Mouse (Mus musculus) thymus, adult 2 months (tissue): ENCODE measurements around the gene Wfdc8. TPM values are rescaled to one million over a fixed set of nuclear protein-coding genes. Genes with fewer than 3 reads are reported as not detected.

Source experiments
- DNase-seq: peaks from one replicate; pipeline ENCODE4 v3.0.0; 2021
- H3K27ac ChIP-seq: fragments of 200-500 bp; 2 replicates; pipeline ENCODE4 v1.5.1; 2012; ENCODE audit warnings: low read length, control low read depth; ENCODE audit not compliant: control insufficient read depth, insufficient read depth
- H3K27me3 ChIP-seq: fragments of 200-500 bp; 2 replicates; pipeline ENCODE4 v1.6.1; 2012; ENCODE audit warnings: mild to moderate bottlenecking, low read length, moderate library complexity, mixed read lengths; ENCODE audit not compliant: control insufficient read depth, insufficient read depth
- H3K36me3 ChIP-seq: fragments of 200-500 bp; 2 replicates; pipeline ENCODE4 v1.6.1; 2012; ENCODE audit warnings: mild to moderate bottlenecking, low read length, moderate library complexity; ENCODE audit not compliant: control insufficient read depth, insufficient read depth
- H3K4me1 ChIP-seq: fragments of 200-500 bp; replicated peaks from 2 replicates; pipeline ENCODE4 v1.6.1; 2012; ENCODE audit warnings: low read length; ENCODE audit not compliant: control insufficient read depth, insufficient read depth
- H3K4me3 ChIP-seq: fragments of 200-500 bp; 2 replicates; pipeline ENCODE4 v1.5.1; 2012; ENCODE audit warnings: mild to moderate bottlenecking, low read length, control low read depth, moderate library complexity; ENCODE audit not compliant: control insufficient read depth, insufficient read depth
- CTCF ChIP-seq: fragments of 200-500 bp; IDR thresholded peaks from 2 replicates; pipeline ENCODE4 v1.5.1; 2012; ENCODE audit warnings: mild to moderate bottlenecking, control low read depth, low read length, moderate library complexity, borderline replicate concordance; ENCODE audit not compliant: control insufficient read depth, poor library complexity, insufficient read depth; ENCODE audit errors: extremely low read depth
- POLR2A ChIP-seq: fragments of 200-500 bp; IDR thresholded peaks from 2 replicates; pipeline ENCODE4 v1.6.1; 2012; ENCODE audit warnings: mild to moderate bottlenecking, low read length, control low read depth, moderate library complexity; ENCODE audit not compliant: control insufficient read depth, poor library complexity, insufficient read depth; ENCODE audit errors: extremely low read depth
- WGBS: fragments of 180-500 bp; shearing (Covaris S2); methylation state at CpG from one replicate; pipeline ENCODE4 v1.1.7; 2018; 5-methylcytosine and 5-hydroxymethylcytosine counted together
- polyA plus RNA-seq: library from polyadenylated mRNA; depleted of rRNA; stranded (reverse); fragments of >200 nt; gene quantifications from 2 replicates; pipeline ENCODE4 v1.2.3, GENCODE M21; 2012

Gene Wfdc8
- polyA plus RNA-seq, 1 experiment: not detected

- no peak for DNase-seq
- TF ChIP-seq CTCF: no peak
- no peak for TF ChIP-seq POLR2A
- WGBS: 74% methylated on average over 4 of the region's 4 CpGs
- Histone ChIP-seq H3K27me3 (no peaks in the 10 kb centered on the region), H3K4me3 (no peak overlapping the region), H3K4me1 (no peaks in the 10 kb centered on the region), H3K36me3 (no peaks in the 10 kb centered on the region), H3K27ac (no peak overlapping the region)
These were observed 8.3 kb upstream of the Wfdc8 start for GRCm38 (mm10) chr2:164621775-164622174.

DNA sequence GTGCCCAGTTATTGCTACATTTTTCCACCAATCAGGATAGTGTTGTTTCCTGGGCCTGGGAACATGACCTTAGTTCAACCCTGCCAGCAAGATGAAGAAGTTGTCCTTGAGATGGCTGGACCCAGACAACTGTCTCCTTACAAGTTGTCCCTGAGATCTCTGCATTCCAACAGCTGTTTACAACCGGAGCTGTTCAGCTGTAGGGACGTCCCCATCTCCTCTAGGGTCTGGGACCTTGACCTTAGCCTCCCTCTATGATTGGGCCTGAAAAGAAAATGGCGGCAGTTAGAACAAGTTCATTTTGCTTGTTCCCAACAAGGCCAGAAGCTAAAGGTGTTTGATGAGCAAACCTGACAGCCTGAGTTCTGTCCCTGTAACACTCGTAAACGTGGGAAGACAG is 5.6 kb upstream of the Wfdc8 start:
- no peak for DNase-seq
- 92% methylated on average over 5 of the region's 5 CpGs for WGBS
- H3K4me1 ChIP-seq: no peaks in the 10 kb centered on the region
- no peak for TF ChIP-seq POLR2A
- no peak overlapping the region for H3K27ac ChIP-seq
- no peak overlapping the region for H3K4me3 ChIP-seq
- H3K27me3 ChIP-seq: no peaks in the 10 kb centered on the region
- H3K36me3 ChIP-seq: no peaks in the 10 kb centered on the region

DNA sequence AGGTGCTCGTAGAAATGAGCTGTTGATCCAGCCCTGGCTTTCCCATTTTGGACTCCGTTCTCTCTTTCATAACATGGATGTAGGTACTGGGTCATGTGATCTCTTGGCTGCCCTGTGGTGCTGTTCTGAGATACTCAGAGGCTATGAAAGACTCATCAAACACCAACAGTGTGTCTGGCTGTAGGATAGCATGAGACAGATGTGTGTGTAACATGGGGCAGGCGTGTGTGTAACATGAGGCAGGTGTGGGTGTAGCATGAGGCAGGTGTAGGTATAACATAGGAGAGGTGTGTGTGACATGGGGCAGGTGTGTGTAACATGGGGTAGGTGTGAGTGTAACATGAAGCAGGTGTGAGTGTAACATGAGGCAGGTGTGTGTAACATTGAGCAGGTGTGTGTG is 2.0 kb upstream of the Wfdc8 start:
- TF ChIP-seq CTCF (no peak), POLR2A (no peak)
- H3K36me3 ChIP-seq: no peaks in the 10 kb centered on the region

DNA sequence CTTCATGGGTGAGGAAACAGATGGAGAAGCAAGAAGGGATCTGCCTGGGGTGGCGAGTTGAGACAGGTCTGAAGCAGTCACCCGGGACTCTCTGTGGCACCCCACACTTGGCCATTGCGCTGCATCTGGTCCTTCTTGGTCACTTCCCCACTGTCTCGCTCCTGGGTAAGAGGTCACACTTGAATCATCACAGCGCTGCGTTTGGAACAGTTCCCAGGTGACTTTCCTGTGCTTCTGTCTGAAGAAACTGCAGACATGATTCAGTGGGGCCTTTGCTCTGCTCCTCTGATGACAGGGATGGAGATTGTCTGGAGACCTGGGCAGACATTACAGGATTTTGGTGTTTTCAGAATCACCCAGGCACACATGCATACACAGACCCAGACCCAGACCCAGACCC is 4.6 kb downstream of the Wfdc8 start:
- 72% methylated on average over 6 of the region's 6 CpGs for WGBS
- H3K4me3 ChIP-seq: no peak overlapping the region
- TF ChIP-seq CTCF: no peak
- no peak for TF ChIP-seq POLR2A

More for the DNA sequence above, 2.0 kb upstream of the Wfdc8 start:
- no peak overlapping the region for H3K27ac ChIP-seq
- H3K27me3 ChIP-seq: no peaks in the 10 kb centered on the region
- H3K4me1 ChIP-seq: no peaks in the 10 kb centered on the region
- 94% methylated on average over 3 of the region's 3 CpGs for WGBS
- H3K4me3 ChIP-seq: no peak overlapping the region
- DNase-seq: no peak

DNA sequence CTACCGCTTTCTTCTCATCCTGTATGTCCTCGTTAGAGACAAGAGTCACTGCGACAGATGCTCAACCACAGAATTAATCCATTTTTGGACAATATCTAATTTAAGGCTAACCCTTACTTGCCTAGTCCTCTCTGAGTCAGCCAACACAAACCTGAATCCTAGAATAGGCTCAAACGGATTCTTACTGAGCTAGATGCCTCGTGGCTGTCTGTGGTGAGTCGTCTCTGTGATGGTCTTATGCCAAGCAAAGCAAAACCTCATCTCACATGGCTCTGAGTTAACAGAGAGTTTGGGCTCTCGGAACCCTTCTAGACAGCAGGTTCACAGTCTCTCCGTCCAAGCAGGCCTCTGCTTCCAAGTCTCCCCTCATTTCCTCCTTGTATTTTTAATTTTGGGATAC is 9.0 kb downstream of the Wfdc8 start:
- Histone ChIP-seq H3K4me1 (no peaks in the 10 kb centered on the region), H3K4me3 (no peak overlapping the region), H3K27ac (no peak overlapping the region), H3K27me3 (no peaks in the 10 kb centered on the region), H3K36me3 (no peaks in the 10 kb centered on the region)
- WGBS: 91% methylated on average over 8 of the region's 8 CpGs
- no peak for TF ChIP-seq CTCF
- DNase-seq: no peak

More for the DNA sequence above, 4.6 kb downstream of the Wfdc8 start:
- no peak overlapping the region for H3K27ac ChIP-seq
- H3K36me3 ChIP-seq: no peaks in the 10 kb centered on the region
- no peak for DNase-seq
- no peaks in the 10 kb centered on the region for H3K27me3 ChIP-seq
- H3K4me1 ChIP-seq: no peaks in the 10 kb centered on the region

- H3K27me3 ChIP-seq: no peaks in the 10 kb centered on the region
- no peaks in the 10 kb centered on the region for H3K36me3 ChIP-seq
- no peak overlapping the region for H3K27ac ChIP-seq
- WGBS: 95% methylated on average over 3 of the region's 3 CpGs
- TF ChIP-seq CTCF (no peak), POLR2A (no peak)
- H3K4me1 ChIP-seq: no peaks in the 10 kb centered on the region
- no peak overlapping the region for H3K4me3 ChIP-seq
- DNase-seq: no peak
These were observed 9.9 kb downstream of the Wfdc8 start for GRCm38 (mm10) chr2:164603482-164603881.

DNA sequence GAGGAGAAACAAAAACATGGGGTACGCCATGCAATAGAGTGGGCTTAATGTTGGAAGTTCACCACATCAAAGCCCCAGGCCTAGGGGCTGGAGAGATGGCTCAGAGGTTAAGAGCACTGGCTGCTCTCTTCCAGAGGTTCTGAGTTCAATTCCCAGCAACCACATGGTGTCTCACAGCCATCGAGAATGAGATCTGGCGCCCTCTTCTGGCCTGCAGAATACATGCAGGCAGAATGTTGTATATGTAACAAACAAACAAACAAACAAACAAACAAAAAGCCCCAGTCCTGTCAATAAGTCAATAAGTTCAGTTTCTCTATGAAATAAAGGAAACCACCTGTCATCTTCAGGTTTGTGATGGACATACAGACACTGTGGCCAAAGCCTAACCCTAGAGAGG is 13.2 kb downstream of the Wfdc8 start:
- no peaks in the 10 kb centered on the region for H3K27me3 ChIP-seq
- TF ChIP-seq POLR2A: no peak
- TF ChIP-seq CTCF: no peak
- H3K4me3 ChIP-seq: no peak overlapping the region
- WGBS: 63% methylated on average over 3 of the region's 3 CpGs
- no peak for DNase-seq
- H3K27ac ChIP-seq: no peak overlapping the region
- H3K4me1 ChIP-seq: no peaks in the 10 kb centered on the region
- H3K36me3 ChIP-seq: no peaks in the 10 kb centered on the region
